Mouse (Mus musculus) testis, adult 2 months (tissue): ENCODE results near the gene Kcnh7. TPM values are rescaled to one million over a fixed set of nuclear protein-coding genes. Genes with fewer than 3 reads are reported as not detected.

ENCODE experiments used
- H3K27ac ChIP-seq: fragments of 200-500 bp; 2 replicates; pipeline ENCODE4 v1.5.1; 2012; ENCODE audit warnings: low read depth, low read length; ENCODE audit not compliant: control insufficient read depth, insufficient read depth
- H3K27me3 ChIP-seq: fragments of 200-500 bp; 2 replicates; pipeline ENCODE4 v1.6.1; 2012; ENCODE audit warnings: mild to moderate bottlenecking, low read length, moderate library complexity; ENCODE audit not compliant: control insufficient read depth, insufficient read depth
- H3K36me3 ChIP-seq: fragments of 200-500 bp; 2 replicates; pipeline ENCODE4 v1.6.1; 2012; ENCODE audit warnings: mild to moderate bottlenecking, low read length; ENCODE audit not compliant: control insufficient read depth, insufficient read depth
- H3K4me1 ChIP-seq: fragments of 200-500 bp; 2 replicates; pipeline ENCODE4 v1.6.1; 2012; ENCODE audit warnings: low read length; ENCODE audit not compliant: control insufficient read depth, insufficient read depth
- H3K4me3 ChIP-seq: fragments of 200-500 bp; 2 replicates; pipeline ENCODE4 v1.5.1; 2012; ENCODE audit warnings: low read depth, mild to moderate bottlenecking, low read length, moderate library complexity, mixed read lengths; ENCODE audit not compliant: control insufficient read depth
- CTCF ChIP-seq: fragments of 200-500 bp; IDR thresholded peaks from 2 replicates; pipeline ENCODE4 v1.5.1; 2012; ENCODE audit warnings: low read depth, mild to moderate bottlenecking, inconsistent platforms, low read length, moderate library complexity; ENCODE audit not compliant: control insufficient read depth, insufficient read depth, insufficient replicate concordance
- POLR2A ChIP-seq: fragments of 200-500 bp; IDR thresholded peaks from 2 replicates; pipeline ENCODE4 v1.6.1; 2012; ENCODE audit warnings: low read depth, mild to moderate bottlenecking, inconsistent platforms, low read length, moderate library complexity; ENCODE audit not compliant: control insufficient read depth
- polyA plus RNA-seq: library from polyadenylated mRNA; depleted of rRNA; stranded (reverse); fragments of >200 nt; gene quantifications from 2 replicates; pipeline ENCODE4 v1.2.3, GENCODE M21; 2012

Gene Kcnh7
- polyA plus RNA-seq, 1 experiment: 0.10 TPM

DNA sequence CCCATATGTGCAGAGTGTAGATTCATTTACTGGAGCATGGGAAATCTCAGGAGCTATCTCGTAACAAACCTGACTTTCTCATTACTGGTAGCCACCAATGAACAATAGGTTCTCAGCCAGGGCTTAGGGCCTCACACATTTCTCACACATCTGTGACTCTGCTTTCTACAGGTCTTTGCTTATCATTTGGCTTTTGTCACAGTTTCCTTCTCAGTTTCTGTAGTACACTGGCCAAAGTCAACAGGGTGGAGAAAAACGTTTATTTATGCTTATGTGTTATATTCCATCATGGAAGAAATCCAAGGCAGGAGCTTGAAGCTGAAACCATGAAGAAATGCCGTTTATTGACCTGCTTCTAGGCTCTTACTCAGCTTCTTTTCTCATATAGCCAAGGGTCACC is 63.8 kb downstream of the Kcnh7 start:
- TF ChIP-seq CTCF: no peak
- no peak for TF ChIP-seq POLR2A
- no peaks in the 10 kb centered on the region for H3K36me3 ChIP-seq

GRCm38 (mm10) chr2:63117209-63118193 is 66.6 kb downstream of the Kcnh7 start:
- Histone ChIP-seq H3K27me3 (no peaks in the 10 kb centered on the region), H3K4me1 (peaks cover 2% of the 10 kb centered on the region), H3K27ac (no peak overlapping the region), H3K36me3 (no peaks in the 10 kb centered on the region), H3K4me3 (peak overlapping the region; percentile 69)
- TF ChIP-seq CTCF (no peak), POLR2A (no peak)

More for the DNA sequence above, 63.8 kb downstream of the Kcnh7 start:
- Histone ChIP-seq H3K27ac (no peak overlapping the region), H3K4me3 (no peak overlapping the region), H3K27me3 (no peaks in the 10 kb centered on the region), H3K4me1 (peaks cover 2% of the 10 kb centered on the region)

DNA sequence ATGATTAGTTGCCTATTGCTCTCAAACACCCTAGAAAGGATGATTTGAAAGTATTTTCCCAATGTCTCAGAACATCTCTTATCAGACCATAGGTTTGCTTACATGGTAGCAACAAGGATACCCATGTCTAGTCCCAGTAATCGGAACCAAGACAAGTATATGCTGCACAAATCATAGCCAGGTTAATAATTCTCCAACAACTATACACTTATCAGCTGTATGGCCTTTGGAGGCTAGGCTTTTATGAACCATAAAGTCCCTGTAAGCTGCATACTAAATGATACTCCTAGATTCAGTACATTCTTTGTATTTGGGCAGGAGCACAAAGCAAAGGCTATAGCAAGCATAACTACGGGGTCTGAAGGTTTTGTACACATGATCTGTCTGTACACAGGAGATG is 78.1 kb downstream of the Kcnh7 start:
- Histone ChIP-seq H3K27me3 (no peaks in the 10 kb centered on the region), H3K36me3 (no peaks in the 10 kb centered on the region), H3K4me3 (no peak overlapping the region), H3K4me1 (no peaks in the 10 kb centered on the region), H3K27ac (no peak overlapping the region)
- no peak for TF ChIP-seq POLR2A
- no peak for TF ChIP-seq CTCF

DNA sequence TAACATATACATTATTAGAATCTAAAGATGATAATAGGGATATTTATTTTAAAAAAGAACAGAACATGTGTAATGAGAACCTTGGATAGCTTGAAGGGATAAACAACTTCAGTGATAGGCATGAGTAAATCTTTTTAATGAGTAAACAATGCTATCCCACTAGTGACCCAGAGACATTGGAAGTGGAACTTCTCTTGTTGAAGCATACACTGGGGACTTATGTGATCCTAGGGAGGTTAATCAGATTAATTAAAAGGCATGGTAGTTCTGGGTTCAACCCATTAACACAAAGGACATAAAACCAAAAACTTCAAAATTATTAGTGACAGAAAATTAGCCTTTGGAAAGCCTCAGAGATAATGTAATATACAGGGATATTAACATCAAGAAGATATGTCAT is 84.4 kb downstream of the Kcnh7 start:
- no peak overlapping the region for H3K4me3 ChIP-seq
- no peak for TF ChIP-seq CTCF
- no peak for TF ChIP-seq POLR2A
- no peaks in the 10 kb centered on the region for H3K27me3 ChIP-seq
- no peak overlapping the region for H3K27ac ChIP-seq
- no peaks in the 10 kb centered on the region for H3K4me1 ChIP-seq
- H3K36me3 ChIP-seq: no peaks in the 10 kb centered on the region

DNA sequence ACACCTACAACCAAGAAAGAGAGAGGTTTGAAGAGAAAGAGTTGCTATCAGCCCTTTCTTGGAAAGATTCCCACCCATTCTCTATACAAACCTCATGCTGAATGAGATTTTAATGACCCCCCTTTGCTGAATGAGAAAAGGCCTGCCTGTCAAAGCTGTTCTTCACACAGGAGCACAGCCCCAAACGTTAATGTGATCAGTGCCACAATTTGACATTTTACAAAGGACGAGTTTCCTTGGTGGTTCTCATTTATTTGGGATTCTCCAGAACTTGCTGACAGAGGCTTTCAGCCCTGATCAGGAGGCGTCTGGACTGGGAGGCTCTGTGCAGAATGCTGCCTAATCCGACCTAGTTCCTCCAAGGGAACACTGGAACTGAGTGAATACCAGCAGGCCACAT is 92.3 kb downstream of the Kcnh7 start:
- Histone ChIP-seq H3K4me3 (no peak overlapping the region), H3K36me3 (no peaks in the 10 kb centered on the region), H3K27me3 (no peaks in the 10 kb centered on the region), H3K27ac (no peak overlapping the region), H3K4me1 (no peaks in the 10 kb centered on the region)
- TF ChIP-seq CTCF (no peak), POLR2A (no peak)

- Histone ChIP-seq H3K36me3 (no peaks in the 10 kb centered on the region), H3K4me1 (no peaks in the 10 kb centered on the region), H3K27ac (no peak overlapping the region), H3K27me3 (no peaks in the 10 kb centered on the region), H3K4me3 (no peak overlapping the region)
- TF ChIP-seq POLR2A: no peak
Measured at GRCm38 (mm10) chr2:63090447-63090846, 93.6 kb downstream of the Kcnh7 start.

DNA sequence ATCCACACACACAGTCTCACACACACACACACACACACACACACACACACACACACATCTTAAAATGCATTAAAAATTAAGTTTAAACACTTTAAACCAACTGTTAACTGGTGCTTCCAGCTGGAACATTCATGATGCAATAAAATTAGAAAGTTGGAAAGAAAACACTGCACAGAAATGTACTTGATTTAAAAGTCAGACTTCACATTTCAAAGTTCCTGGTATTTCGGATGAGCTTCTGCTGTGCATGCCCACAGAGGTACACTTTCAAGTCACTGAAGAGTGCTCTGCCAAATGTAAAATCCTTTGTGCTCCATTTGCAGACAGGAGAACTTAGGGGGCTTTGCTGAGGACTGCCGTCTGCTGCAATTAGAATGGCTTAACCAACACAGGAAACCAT is 125.7 kb downstream of the Kcnh7 start:
- TF ChIP-seq CTCF: no peak
- TF ChIP-seq POLR2A: no peak
- Histone ChIP-seq H3K4me3 (no peak overlapping the region), H3K36me3 (no peaks in the 10 kb centered on the region)

More for the DNA sequence above, 125.7 kb downstream of the Kcnh7 start:
- Histone ChIP-seq H3K27me3 (no peaks in the 10 kb centered on the region), H3K27ac (no peak overlapping the region), H3K4me1 (no peaks in the 10 kb centered on the region)
